Mouse (Mus musculus) forebrain, postnatal 0 days (tissue): ENCODE data around the gene Rpl23a. TPM values are rescaled to one million over a fixed set of nuclear protein-coding genes. Genes with fewer than 3 reads are reported as not detected.

ENCODE experiments used
- ATAC-seq: fragments of 200-750 bp; cut with Nextera tagmentation; 2 replicates; pipeline ENCODE4 v1.8.0; 2017; ENCODE audit warnings: mild to moderate bottlenecking, moderate library complexity
- DNase-seq: peaks from one replicate; pipeline ENCODE4 v3.0.0-alpha.2; 2015
- H3K27ac ChIP-seq: fragments of 300-500 bp; sonication (generic); 2 replicates; pipeline ENCODE4 v1.5.1; 2014; ENCODE audit warnings: low read depth, mild to moderate bottlenecking, antibody characterized with exemption, low read length, moderate library complexity, mixed read lengths
- H3K27me3 ChIP-seq: fragments of 300-500 bp; sonication (generic); 2 replicates; pipeline ENCODE4 v1.6.1; 2014; ENCODE audit warnings: mild to moderate bottlenecking, low read length, mixed read lengths; ENCODE audit not compliant: insufficient read depth
- H3K36me3 ChIP-seq: fragments of 300-500 bp; sonication (generic); 2 replicates; pipeline ENCODE4 v1.6.1; 2014; ENCODE audit warnings: mild to moderate bottlenecking, moderate library complexity; ENCODE audit not compliant: insufficient read depth
- H3K4me1 ChIP-seq: fragments of 300-500 bp; sonication (generic); 2 replicates; pipeline ENCODE4 v1.6.1; 2014; ENCODE audit warnings: antibody characterized with exemption; ENCODE audit not compliant: insufficient read depth
- H3K4me2 ChIP-seq: fragments of 300-500 bp; sonication (generic); 2 replicates; pipeline ENCODE4 v1.6.1; 2014; ENCODE audit warnings: low read depth, mild to moderate bottlenecking, moderate library complexity
- H3K4me3 ChIP-seq: fragments of 300-500 bp; sonication (generic); 2 replicates; pipeline ENCODE4 v1.5.1; 2014; ENCODE audit warnings: low read depth, low read length, mixed read lengths
- H3K9ac ChIP-seq: fragments of 300-500 bp; sonication (generic); 2 replicates; pipeline ENCODE4 v1.6.1; 2014; ENCODE audit warnings: mild to moderate bottlenecking
- H3K9me3 ChIP-seq: fragments of 300-500 bp; sonication (generic); 2 replicates; pipeline ENCODE4 v1.6.1; 2016; ENCODE audit warnings: low read length
- CTCF ChIP-seq: sonication (generic); IDR thresholded peaks from 2 replicates; pipeline ENCODE4 v1.5.1; 2016; ENCODE audit warnings: antibody characterized with exemption, control low read depth, low read depth
- WGBS: fragments of 180-500 bp; shearing (Covaris S2); extraction: QIAGEN DNeasy Blood & Tissue Kit; methylation state at CpG from one replicate; pipeline ENCODE4 v1.1.7; 2014; 5-methylcytosine and 5-hydroxymethylcytosine counted together
- polyA plus RNA-seq: library from polyadenylated mRNA; unstranded; fragments of >200 nt; fragmentation: Nextera tagmentation; extraction: Ambion mirVana; gene quantifications from 2 replicates; pipeline ENCODE4 v1.2.1, GENCODE M21; 2015
- total RNA-seq: library from RNA; depleted of rRNA; stranded (reverse); fragments of >200 nt; gene quantifications from 2 replicates; pipeline ENCODE4 v1.2.3, GENCODE M21; 2014

Rpl23a gene
- total and polyA plus RNA-seq, 2 experiments from 2014 or later: 772 to 938 TPM

DNA sequence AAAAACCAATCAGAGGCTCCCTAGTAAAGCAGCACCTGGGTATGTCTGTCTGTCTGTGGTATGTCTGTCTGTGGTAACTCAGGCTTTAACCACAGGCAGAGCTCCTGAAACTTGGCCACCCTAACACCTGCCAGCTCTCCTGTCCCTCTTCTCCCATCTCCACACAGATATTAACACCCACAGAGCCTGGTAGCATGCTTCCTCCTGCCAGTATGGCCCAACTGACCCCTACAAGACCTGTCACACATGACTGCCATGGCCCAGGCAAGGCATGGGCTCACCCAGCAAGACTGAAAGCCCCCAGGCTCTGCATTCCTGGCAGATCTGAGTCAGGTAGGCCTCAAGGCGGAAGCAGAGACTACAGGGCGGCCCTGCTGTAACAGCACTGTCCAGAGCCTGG lies 20.3 kb downstream of the Rpl23a start:
- TF ChIP-seq CTCF: no peak
- Histone ChIP-seq H3K4me1 (peaks cover 13% of the 10 kb centered on the region), H3K4me2 (peak overlapping the region; percentile 89), H3K36me3 (peaks cover 38% of the 10 kb centered on the region), H3K9ac (peak overlapping the region; percentile 89), H3K27me3 (no peaks in the 10 kb centered on the region), H3K27ac (peak overlapping the region; percentile 96), H3K9me3 (no peaks in the 10 kb centered on the region), H3K4me3 (peak overlapping the region; percentile 67)
- no peak for DNase-seq
- 85% methylated on average over 2 of the region's 2 CpGs for WGBS
- no peak for ATAC-seq

DNA sequence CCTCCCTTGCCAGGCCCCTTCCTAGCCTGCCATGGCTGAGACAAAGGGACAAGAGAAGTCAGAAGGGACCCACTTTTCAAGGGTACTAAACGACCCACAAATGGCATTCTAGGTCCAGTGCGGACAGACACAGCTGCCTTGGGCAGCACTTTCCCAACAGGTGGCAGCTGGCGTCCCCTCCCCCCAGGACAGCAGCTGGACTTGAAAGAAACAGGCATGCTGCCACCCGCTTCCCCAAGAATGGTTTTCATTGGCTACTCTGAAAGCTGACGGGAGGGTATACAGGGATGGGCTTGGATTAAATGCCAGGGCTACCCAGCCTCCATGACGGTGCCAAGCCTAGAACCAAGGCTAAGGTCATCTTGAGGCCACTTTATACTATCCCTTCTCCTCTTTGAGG lies 20.9 kb downstream of the Rpl23a start:
- 14% methylated on average over 6 of the region's 6 CpGs for WGBS
- Histone ChIP-seq H3K4me2 (peak overlapping the region; percentile 89), H3K4me1 (peaks cover 13% of the 10 kb centered on the region), H3K9me3 (no peaks in the 10 kb centered on the region), H3K4me3 (peak overlapping the region; percentile 67; the same call in 1 of the 2 replicates), H3K36me3 (peaks cover 43% of the 10 kb centered on the region), H3K9ac (peak overlapping the region; percentile 10; the same call in 1 of the 2 replicates), H3K27me3 (no peaks in the 10 kb centered on the region), H3K27ac (peak overlapping the region; percentile 96)
- ATAC-seq: no peak
- TF ChIP-seq CTCF: no peak
- peak; percentile 59 for DNase-seq

DNA sequence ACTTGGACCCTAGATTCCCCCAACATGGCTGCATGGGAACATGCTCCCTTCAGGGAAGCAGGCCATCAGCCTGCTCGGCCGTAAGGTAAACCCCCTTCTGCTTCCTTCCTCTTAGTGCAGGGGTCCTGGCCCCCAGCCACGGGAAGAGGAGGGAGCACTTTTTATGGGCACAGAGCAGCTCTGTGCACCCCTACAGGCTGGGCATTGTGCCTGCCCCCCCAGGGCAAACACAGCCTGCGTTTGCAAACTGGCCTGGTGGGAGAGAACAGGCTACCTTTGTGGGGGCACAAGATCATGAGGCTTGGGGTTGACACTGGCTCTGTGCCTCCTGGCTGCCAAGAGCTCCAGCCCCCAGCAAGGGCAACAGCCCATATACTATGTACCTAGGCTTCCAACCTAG lies 21.4 kb downstream of the Rpl23a start:
- peak; percentile 40 for DNase-seq
- peak overlapping the region; percentile 89; the same call in 1 of the 2 replicates for H3K4me2 ChIP-seq
- H3K27me3 ChIP-seq: no peaks in the 10 kb centered on the region
- no peak overlapping the region for H3K9ac ChIP-seq
- no peak for TF ChIP-seq CTCF
- WGBS: 45% methylated on average over 4 of the region's 4 CpGs
- no peak for ATAC-seq
- H3K9me3 ChIP-seq: no peaks in the 10 kb centered on the region
- no peak overlapping the region for H3K4me3 ChIP-seq
- H3K4me1 ChIP-seq: peaks cover 13% of the 10 kb centered on the region
- peaks cover 46% of the 10 kb centered on the region for H3K36me3 ChIP-seq
- H3K27ac ChIP-seq: peak overlapping the region; percentile 96

DNA sequence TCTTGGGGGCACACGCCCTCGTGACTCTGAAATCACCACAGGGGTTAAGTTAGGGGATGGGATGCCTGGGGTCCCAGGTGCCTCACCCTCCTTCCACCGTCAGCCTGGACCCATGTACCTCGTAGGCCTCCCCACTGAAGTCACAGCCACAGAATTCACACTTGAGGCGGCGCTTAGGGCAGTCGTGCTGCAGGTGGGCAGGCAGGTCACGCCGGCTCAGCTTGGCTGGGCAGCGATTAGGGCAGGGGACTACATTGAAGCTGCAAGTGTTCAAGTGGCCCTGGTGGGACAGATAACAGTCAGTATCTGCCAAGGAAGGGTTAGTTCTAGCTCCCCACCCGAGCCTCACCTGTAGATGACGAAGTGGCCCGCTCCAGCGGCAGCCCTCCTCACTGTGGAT lies 22.2 kb downstream of the Rpl23a start:
- Histone ChIP-seq H3K4me2 (no peak overlapping the region), H3K27ac (no peak overlapping the region), H3K9ac (no peak overlapping the region), H3K9me3 (no peaks in the 10 kb centered on the region), H3K4me3 (no peak overlapping the region), H3K4me1 (peaks cover 13% of the 10 kb centered on the region), H3K36me3 (peaks cover 52% of the 10 kb centered on the region), H3K27me3 (no peaks in the 10 kb centered on the region)
- no peak for TF ChIP-seq CTCF
- 92% methylated on average over 14 of the region's 14 CpGs for WGBS
- ATAC-seq: no peak
- DNase-seq: no peak

DNA sequence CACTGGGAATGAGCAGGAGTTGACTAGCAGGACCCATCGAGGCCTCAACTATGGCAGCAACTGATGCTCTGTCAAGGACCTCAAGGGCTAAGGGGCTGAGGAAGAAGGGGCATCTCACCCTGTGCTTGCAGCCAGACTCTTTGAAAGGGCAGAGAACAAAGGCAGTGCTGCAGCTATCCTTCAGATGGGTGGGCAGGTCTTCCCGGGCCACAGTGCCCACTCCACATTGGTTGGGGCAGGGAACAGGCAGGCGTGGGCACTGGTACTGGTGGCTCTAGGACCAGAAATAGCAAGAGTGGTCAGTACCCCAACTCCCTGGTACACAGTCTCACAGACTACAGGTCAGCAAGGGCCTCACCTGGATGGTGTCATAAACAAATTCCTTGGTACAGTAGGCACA lies 22.7 kb downstream of the Rpl23a start:
- 82% methylated on average over 3 of the region's 3 CpGs for WGBS
- Histone ChIP-seq H3K36me3 (peaks cover 55% of the 10 kb centered on the region), H3K4me3 (no peak overlapping the region), H3K27me3 (no peaks in the 10 kb centered on the region), H3K27ac (no peak overlapping the region), H3K9me3 (no peaks in the 10 kb centered on the region), H3K4me1 (peaks cover 8% of the 10 kb centered on the region), H3K9ac (no peak overlapping the region), H3K4me2 (no peak overlapping the region)
- ATAC-seq (no peak), DNase-seq (no peak)
- no peak for TF ChIP-seq CTCF

DNA sequence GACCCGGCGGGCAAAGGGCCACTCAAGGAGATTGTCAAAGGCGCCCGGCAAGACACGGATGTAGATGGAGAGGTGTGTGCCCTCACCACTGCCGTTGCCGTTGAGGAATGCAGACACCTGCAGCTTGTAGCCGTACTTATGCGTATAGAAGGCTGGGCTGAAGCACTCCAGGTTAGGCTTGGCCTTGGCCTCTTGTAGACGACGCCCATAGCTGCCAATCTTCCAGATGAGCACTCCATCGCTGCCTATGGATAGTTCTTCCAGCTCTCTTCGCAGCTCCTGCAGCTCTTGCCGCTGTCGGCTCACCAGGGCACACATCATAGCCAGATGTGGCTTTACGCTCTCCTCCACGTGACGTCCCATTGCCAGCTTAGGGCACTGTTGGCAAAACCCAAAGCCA lies 23.2 kb downstream of the Rpl23a start:
- no peak overlapping the region for H3K9ac ChIP-seq
- DNase-seq: no peak
- ATAC-seq: no peak
- peaks cover 7% of the 10 kb centered on the region for H3K4me1 ChIP-seq
- H3K27me3 ChIP-seq: no peaks in the 10 kb centered on the region
- no peaks in the 10 kb centered on the region for H3K9me3 ChIP-seq
- no peak for TF ChIP-seq CTCF
- peaks cover 60% of the 10 kb centered on the region for H3K36me3 ChIP-seq
- no peak overlapping the region for H3K4me3 ChIP-seq
- 90% methylated on average over 18 of the region's 18 CpGs for WGBS
- H3K27ac ChIP-seq: no peak overlapping the region
- no peak overlapping the region for H3K4me2 ChIP-seq

DNA sequence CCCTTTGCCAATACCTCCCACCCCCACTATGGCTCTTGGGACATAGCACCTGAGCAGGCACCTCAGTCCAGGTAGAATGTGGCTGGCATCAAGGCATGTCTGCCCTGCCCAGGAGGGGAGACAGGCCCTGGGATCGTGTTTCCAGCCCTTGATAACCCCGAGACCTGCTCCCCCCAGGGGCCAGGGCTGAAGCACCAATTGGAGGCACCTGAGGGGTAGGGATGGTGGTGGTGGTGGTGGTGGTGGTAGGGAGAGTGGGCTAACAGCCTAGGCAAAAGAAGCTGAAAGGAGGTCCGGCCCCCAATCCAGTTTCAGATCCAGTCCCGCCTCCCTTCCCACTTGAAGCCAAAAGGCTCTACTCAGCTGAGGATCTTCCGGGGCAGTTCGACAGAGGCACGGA lies 23.8 kb downstream of the Rpl23a start:
- no peaks in the 10 kb centered on the region for H3K9me3 ChIP-seq
- no peak overlapping the region for H3K27ac ChIP-seq
- no peak for TF ChIP-seq CTCF
- peaks cover 7% of the 10 kb centered on the region for H3K4me1 ChIP-seq
- WGBS: 83% methylated on average over 7 of the region's 7 CpGs
- no peak for ATAC-seq
- H3K4me2 ChIP-seq: no peak overlapping the region
- H3K4me3 ChIP-seq: no peak overlapping the region
- peaks cover 66% of the 10 kb centered on the region for H3K36me3 ChIP-seq
- H3K9ac ChIP-seq: no peak overlapping the region
- no peaks in the 10 kb centered on the region for H3K27me3 ChIP-seq
- no peak for DNase-seq
